Mouse (Mus musculus) 416B (cell line): ENCODE data around the gene Ifi204.
"Not testable (repeated sequence)": the region's sequence is repeated elsewhere in the genome, so short reads cannot be mapped to it uniquely, and the experiment has no call there.

Experiments used
- DNase-seq: peaks from one replicate; pipeline ENCODE4 v3.0.0; 2011; ENCODE audit warnings: low read depth

The Ifi204 gene

DNA sequence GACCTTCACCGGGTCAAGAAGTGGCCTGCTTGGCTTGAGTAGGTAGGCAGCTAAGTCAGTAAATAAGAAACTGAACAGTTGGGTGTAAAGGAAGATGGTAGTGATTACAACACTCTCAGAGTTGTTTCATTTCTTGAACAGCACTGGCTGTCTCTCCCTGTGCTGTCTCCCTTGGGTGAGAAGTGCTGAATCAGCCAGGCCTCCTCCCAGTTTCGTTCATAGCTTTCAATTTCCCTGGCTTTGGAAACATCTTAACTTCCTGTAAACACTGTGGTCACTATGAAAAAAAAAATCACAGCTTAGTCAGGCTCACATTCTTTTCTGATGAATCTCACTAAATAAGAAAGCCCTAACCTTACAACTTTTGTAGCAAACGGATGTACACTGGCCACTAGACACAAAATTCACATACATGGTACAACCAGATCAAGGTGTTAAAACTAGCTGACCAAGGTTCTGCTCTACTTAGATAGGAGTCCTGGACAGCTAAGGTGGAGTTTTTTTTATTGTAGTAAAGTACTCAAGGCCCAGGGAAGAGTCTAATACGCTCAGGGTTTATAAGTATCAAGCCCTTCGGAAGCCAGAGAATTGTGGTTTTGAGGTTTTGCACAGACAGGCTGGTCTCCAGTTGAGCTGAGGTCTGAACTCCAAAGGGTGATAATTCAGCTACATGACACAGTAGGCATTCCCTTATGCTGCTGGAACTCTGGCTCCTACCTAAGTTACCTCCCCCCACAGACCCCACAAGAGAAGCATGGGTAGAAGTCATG, at the start of gene Ifi204:
Gene Ifi204, minus strand, starts transcription at position 96 of the 770 bp plus-strand sequence.
- DNase-seq, result peak; percentile 60

DNA sequence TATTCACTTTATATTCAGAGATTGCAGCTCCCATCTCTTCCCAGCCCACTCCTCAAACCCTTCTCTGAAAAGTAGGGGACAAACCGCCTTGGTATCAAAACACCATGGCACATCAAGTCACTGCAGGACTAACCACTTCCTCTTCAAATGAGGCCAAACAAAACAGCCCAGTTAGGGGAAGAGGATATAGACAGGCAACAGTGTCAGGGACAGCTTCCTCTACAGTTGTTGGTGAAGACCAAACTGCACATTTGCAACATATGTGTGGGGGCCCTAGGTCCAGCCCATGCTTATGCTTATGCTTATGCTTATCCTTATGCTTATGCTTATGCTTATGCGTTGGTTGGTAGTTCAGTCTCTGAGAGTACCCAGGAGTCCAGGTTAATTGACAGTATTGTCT, 42.6 kb upstream of the Ifi204 start:
- peak; percentile 81 for DNase-seq

DNA sequence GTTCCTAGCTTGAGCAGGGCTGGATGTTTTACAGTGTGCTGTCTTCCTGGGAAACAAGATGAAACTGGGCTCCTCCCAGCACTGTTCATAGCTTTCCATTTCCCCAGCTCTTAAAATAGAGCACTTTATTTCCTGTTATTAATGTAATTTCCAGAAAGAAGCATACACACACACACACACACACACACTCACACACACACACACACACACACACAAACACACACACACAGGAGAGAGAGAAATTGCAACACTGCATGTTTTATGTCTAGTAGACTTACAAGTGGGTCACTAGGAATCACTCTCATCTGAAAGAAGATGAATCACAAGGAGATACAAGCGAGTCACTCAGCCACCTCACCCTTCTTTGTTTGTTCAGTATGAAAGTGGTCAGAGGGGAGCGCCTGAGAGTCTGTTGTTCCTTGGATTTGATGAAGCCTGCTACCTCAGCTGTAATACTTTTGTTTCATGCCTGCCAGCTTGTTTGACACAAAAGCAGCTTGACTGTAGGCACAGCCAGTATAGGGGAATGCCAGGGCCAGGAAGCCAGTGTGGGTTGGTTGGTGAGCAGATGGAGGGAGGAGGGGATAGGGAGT, 36.0 kb upstream of the Ifi204 start:
- DNase-seq, result peak; percentile 51

DNA sequence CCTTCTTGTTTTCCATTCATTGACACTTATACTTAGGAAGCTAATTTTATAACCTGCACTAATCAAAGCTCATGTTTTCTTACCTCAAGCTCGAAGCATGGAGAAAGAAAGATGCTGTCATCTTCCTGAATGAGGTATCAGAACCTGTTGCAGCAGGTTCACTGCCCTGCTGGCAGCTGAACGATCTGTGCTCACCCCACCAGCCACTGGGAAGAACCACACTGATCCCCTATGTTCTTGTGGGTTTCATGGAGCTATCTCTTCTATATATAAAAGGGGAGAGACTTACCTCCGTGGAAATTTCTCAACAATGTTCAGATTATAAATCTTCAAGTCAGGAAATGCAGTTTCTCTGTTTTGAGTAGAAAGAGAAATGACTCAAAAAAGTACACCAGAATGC, 35.5 kb upstream of the Ifi204 start:
- DNase-seq, result not testable (repeated sequence)

DNA sequence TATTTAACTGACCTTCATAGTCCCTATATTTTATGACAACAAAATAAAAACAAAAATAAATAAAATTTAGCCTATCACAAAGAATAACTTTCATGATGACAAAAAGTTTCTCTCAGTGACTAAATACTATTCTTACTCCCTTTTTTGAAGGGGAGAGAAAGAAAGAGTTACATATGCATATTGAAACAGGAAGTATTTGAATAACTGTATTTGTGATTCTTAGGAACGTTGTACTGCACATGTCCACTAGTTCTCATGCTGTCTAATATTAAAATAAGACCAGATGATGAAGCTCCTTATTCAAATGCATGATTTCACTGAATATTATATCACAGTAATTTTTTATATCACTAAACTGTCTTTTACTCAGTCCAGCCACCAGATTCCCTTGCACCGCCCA, 35.0 kb upstream of the Ifi204 start:
- not testable (repeated sequence) for DNase-seq

DNA sequence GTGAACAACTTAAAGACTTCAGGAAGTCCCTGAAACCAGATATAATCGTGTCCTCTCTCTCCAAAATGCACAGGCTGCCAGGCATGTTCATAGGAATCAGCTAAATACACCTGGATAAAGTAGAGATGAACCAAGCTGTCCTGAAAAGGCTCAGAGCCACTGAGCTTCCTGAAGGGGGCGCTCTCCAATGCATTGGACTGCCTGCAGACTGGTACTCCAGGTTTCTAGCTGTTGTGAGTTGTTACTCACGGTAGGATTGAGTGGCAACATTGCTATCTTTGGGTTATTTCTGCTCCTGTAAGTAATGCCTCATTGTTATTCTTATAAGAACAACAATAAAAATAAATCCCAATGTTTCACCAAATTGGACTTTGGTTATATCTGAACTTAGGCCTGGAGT, 6.7 kb upstream of the Ifi204 start:
- not testable (repeated sequence) for DNase-seq

- not testable (repeated sequence) for DNase-seq
Measured at GRCm38 (mm10) chr1:173760032-173760431, 6.7 kb downstream of the Ifi204 start.

GRCm38 (mm10) chr1:173742262-173742661, 24.5 kb downstream of the Ifi204 start:
- no peak for DNase-seq

DNA sequence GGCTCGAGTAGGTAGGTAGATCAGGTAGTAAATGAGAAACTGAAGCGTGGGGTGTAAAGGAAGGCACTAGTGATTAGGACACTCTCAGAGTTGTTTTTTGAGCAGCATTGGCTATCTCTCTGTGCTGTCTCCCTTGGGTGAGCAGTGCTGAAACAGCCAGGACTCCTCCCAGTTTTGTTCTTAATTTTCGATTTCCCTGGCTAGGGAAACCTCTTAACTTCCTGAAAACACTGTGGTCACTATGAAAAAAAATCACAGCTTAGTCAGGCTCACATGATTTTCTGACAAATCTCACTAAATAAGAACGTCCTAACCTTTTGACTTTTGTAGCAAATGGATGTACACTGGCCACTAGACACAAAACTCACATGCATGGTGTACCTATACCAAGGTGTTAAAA, 25.1 kb downstream of the Ifi204 start, which contains the start of gene Ifi207:
Gene Ifi207, minus strand, starts transcription at position 92 of the 400 bp plus-strand sequence.
- DNase-seq, result no peak

GRCm38 (mm10) chr1:173740537-173740936, 26.2 kb downstream of the Ifi204 start:
- no peak for DNase-seq

- peak; percentile 21 for DNase-seq
Measured at GRCm38 (mm10) chr1:173736986-173737385, 29.8 kb downstream of the Ifi204 start.

DNA sequence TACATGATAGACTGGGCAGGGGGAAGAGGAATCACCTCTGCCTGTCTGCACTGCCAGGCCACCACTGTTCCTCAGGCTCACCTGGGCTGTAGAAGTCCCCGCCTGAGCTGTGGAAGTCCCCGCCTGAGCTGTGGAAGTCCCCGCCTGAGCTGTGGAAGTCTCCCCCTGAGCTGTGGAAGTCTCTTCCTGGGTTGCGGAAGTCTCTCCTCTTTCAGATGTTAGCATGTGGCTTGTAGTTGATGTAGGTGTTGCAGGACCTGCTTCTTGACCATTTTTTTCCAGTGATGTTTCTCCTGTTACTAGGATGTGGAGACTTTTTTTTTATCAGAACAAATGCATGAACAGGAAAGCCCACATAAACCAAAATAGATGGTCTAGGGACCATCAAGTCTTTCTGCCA, 31.7 kb downstream of the Ifi204 start:
- not testable (repeated sequence) for DNase-seq

DNA sequence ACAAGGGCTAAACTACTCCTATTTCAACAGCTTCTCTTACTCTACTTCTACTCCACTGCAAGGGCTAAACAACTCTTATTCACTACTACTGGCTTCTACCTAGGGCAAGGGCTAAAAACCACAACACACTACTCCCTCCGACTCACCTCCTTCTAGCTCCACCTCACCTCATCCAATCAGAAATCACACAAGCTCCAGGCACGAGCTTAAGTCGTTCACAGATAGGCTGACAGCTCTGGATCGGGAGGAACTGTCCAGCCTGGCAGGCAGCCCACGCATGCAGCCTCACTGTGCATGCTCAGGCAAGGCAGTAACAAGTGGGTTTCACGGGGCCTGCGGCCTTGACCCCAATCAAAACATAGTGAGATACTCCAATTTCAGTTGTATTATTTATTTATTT, 33.5 kb downstream of the Ifi204 start:
- peak; percentile 6 for DNase-seq
